Mouse (Mus musculus): ENCODE results near the gene Zbtb44. TPM values are rescaled to one million over a fixed set of nuclear protein-coding genes. Genes with fewer than 3 reads are reported as not detected.

Zbtb44 gene
- polyA plus RNA-seq, 1 experiment: 40.7 TPM

GRCm38 (mm10) chr9:31119882-31120532 is 89.6 kb downstream of the Zbtb44 start:
- Histone ChIP-seq H3K4me1 (ENCODE audit: control insufficient read depth, insufficient read depth, low read length) (peaks cover 4% of the 10 kb centered on the region; the same call in 1 of the 2 replicates), H3K4me3 (ENCODE audit: control insufficient read depth, low read depth, low read length) (no peak overlapping the region), H3K27me3 (ENCODE audit: control insufficient read depth, insufficient read depth, low read length) (no peaks in the 10 kb centered on the region), H3K27ac (ENCODE audit: control insufficient read depth, insufficient read depth, low read depth, low read length) (no peak overlapping the region), H3K36me3 (ENCODE audit: control insufficient read depth, insufficient read depth, low read length) (no peaks in the 10 kb centered on the region)
- no peak for TF ChIP-seq POLR2A (IDR thresholded peaks at IDR 0.05; ENCODE audit: control insufficient read depth, low read depth, low read length)
- TF ChIP-seq CTCF (IDR thresholded peaks at IDR 0.05; ENCODE audit: control insufficient read depth, insufficient read depth, insufficient replicate concordance, low read depth, low read length): no peak

- H3K4me1 ChIP-seq (ENCODE audit: control insufficient read depth, insufficient read depth, low read length): peaks cover 4% of the 10 kb centered on the region; the same call in 1 of the 2 replicates
- no peak overlapping the region for H3K27ac ChIP-seq (ENCODE audit: control insufficient read depth, insufficient read depth, low read depth, low read length)
These were observed 90.1 kb downstream of the Zbtb44 start for GRCm38 (mm10) chr9:31120533-31120915.

GRCm38 (mm10) chr9:31122464-31123030 is 92.1 kb downstream of the Zbtb44 start:
- H3K27me3 ChIP-seq (ENCODE audit: control insufficient read depth, insufficient read depth, low read length): no peaks in the 10 kb centered on the region
- no peaks in the 10 kb centered on the region for H3K36me3 ChIP-seq (ENCODE audit: control insufficient read depth, insufficient read depth, low read length)
- TF ChIP-seq POLR2A (IDR thresholded peaks at IDR 0.05; ENCODE audit: control insufficient read depth, low read depth, low read length) (no peak), CTCF (IDR thresholded peaks at IDR 0.05; ENCODE audit: control insufficient read depth, insufficient read depth, insufficient replicate concordance, low read depth, low read length) (no peak)
- no peak overlapping the region for H3K4me3 ChIP-seq (ENCODE audit: control insufficient read depth, low read depth, low read length)
- no peak overlapping the region for H3K27ac ChIP-seq (ENCODE audit: control insufficient read depth, insufficient read depth, low read depth, low read length)
- peaks cover 4% of the 10 kb centered on the region; the same call in 1 of the 2 replicates for H3K4me1 ChIP-seq (ENCODE audit: control insufficient read depth, insufficient read depth, low read length)

More at GRCm38 (mm10) chr9:31120533-31120915, 90.1 kb downstream of the Zbtb44 start:
- Histone ChIP-seq H3K27me3 (ENCODE audit: control insufficient read depth, insufficient read depth, low read length) (no peaks in the 10 kb centered on the region), H3K36me3 (ENCODE audit: control insufficient read depth, insufficient read depth, low read length) (no peaks in the 10 kb centered on the region), H3K4me3 (ENCODE audit: control insufficient read depth, low read depth, low read length) (no peak overlapping the region)
- TF ChIP-seq POLR2A (IDR thresholded peaks at IDR 0.05; ENCODE audit: control insufficient read depth, low read depth, low read length) (no peak), CTCF (IDR thresholded peaks at IDR 0.05; ENCODE audit: control insufficient read depth, insufficient read depth, insufficient replicate concordance, low read depth, low read length) (no peak)

Other genes with a start within 250 kb of the Zbtb44 start
- 0.58 and 0.87 TPM in 2 replicates for gene Adamts15, start 108.2 kb upstream of the Zbtb44 start, polyA plus RNA-seq (2012; rRNA removed)
- gene Adamts8, start 88.1 kb upstream of the Zbtb44 start, polyA plus RNA-seq (2012; rRNA removed): 0.28 and 0.29 TPM in 2 replicates
- 0.14 and 2.5 TPM in 2 replicates for gene St14, start 101.2 kb downstream of the Zbtb44 start, polyA plus RNA-seq (2012; rRNA removed)
- gene Aplp2, start 181.2 kb downstream of the Zbtb44 start, polyA plus RNA-seq (2012; rRNA removed): 142 and 183 TPM in 2 replicates
- 4.7 and 5.1 TPM in 2 replicates for gene Prdm10, start 249.9 kb downstream of the Zbtb44 start, polyA plus RNA-seq (2012; rRNA removed)